In genomic region chr14:86678179-86678780, GRCm38 (mm10) we compare ENCODE assay signal across 10 mouse cellular contexts.
DNase-seq lines count a peak whose midpoint lies in the region; ATAC-seq and TF ChIP-seq lines count a peak whose summit lies in the region.
"Had no signal": no experiment of that assay in that cellular context is flagged by ENCODE, and none has a peak within 500 bp of the region (broad histone marks: within the 10 kb centered on the region; RNA-seq: fewer than 3 reads in every experiment).

No protein-coding gene starts in this region.

- no peak overlapping the region for H3K4me3 ChIP-seq in liver, postnatal 0 days (ENCODE audit: low read depth, low read length)
- no peak overlapping the region for H3K4me3 ChIP-seq in liver, embryonic 12.5 days
- H3K4me3 ChIP-seq: limb, embryonic 13.5 days; neural tube, embryonic 12.5 days had no signal

- no peak for TF ChIP-seq EP300 in liver, postnatal 0 days (IDR thresholded peaks at IDR 0.05; ENCODE audit: low read depth)

- H3K9ac ChIP-seq in liver, postnatal 0 days (replicated peaks): no peak overlapping the region
- H3K9ac ChIP-seq in liver, embryonic 12.5 days: no peak overlapping the region
- H3K9ac ChIP-seq: limb, embryonic 13.5 days; neural tube, embryonic 12.5 days had no signal

- no peaks in the 10 kb centered on the region for H3K27me3 ChIP-seq in liver, postnatal 0 days (ENCODE audit: insufficient read depth, low read length)
- H3K27me3 ChIP-seq in liver, embryonic 12.5 days (replicated peaks): no peaks in the 10 kb centered on the region
- H3K27me3 ChIP-seq: limb, embryonic 13.5 days; neural tube, embryonic 12.5 days had no signal

- H3K27ac ChIP-seq in liver, postnatal 0 days (ENCODE audit: low read depth): no peak overlapping the region
- H3K27ac ChIP-seq in liver, embryonic 12.5 days: no peak overlapping the region
- H3K27ac ChIP-seq: limb, embryonic 13.5 days; neural tube, embryonic 12.5 days had no signal

- peak; percentile 53 for TF ChIP-seq CTCF in liver, postnatal 0 days (IDR thresholded peaks at IDR 0.05; ENCODE audit: low read depth)

- no peaks in the 10 kb centered on the region for H3K9me3 ChIP-seq in liver, postnatal 0 days (ENCODE audit: low read length)
- no peaks in the 10 kb centered on the region for H3K9me3 ChIP-seq in liver, embryonic 12.5 days (replicated peaks)
- H3K9me3 ChIP-seq: limb, embryonic 13.5 days; neural tube, embryonic 12.5 days had no signal

- no peaks in the 10 kb centered on the region for H3K36me3 ChIP-seq in liver, postnatal 0 days (replicated peaks; ENCODE audit: insufficient read depth, low read length)
- no peaks in the 10 kb centered on the region for H3K36me3 ChIP-seq in liver, embryonic 12.5 days
- H3K36me3 ChIP-seq: limb, embryonic 13.5 days; neural tube, embryonic 12.5 days had no signal

- DNase-seq in cerebellum, postnatal 10 days: peak; percentile 33 to 57
- no peak for DNase-seq in cerebellum, postnatal 4 days (ENCODE audit: low spot score in 2 of 2)
- DNase-seq in liver, postnatal 0 days: no peak
- peak; percentile 7 for DNase-seq in adipocyte (ENCODE audit: low spot score)
- DNase-seq in kidney, postnatal 14 days: no peak
- no peak for DNase-seq in natural killer cell, adult 2 months (ENCODE audit: low spot score in 2 of 2)

- no peaks in the 10 kb centered on the region for H3K4me1 ChIP-seq in liver, postnatal 0 days (ENCODE audit: insufficient read depth)
- no peaks in the 10 kb centered on the region for H3K4me1 ChIP-seq in liver, embryonic 12.5 days
- H3K4me1 ChIP-seq: limb, embryonic 13.5 days had no signal

- H3K4me2 ChIP-seq in liver, postnatal 0 days (ENCODE audit: low read depth, low read length): no peak overlapping the region
- H3K4me2 ChIP-seq in liver, embryonic 12.5 days: no peak overlapping the region
- H3K4me2 ChIP-seq: limb, embryonic 13.5 days; neural tube, embryonic 12.5 days had no signal

- ATAC-seq in liver, postnatal 0 days: no peak
- no peak for ATAC-seq in liver, embryonic 12.5 days
- ATAC-seq in megakaryocyte-erythroid progenitor cell, adult 5-6 weeks (replicated peaks; ENCODE audit: low FRiP score, low TSS enrichment, poor library complexity, severe bottlenecking): peak; percentile 79

- 54% methylated on average over 5 of the region's 5 CpGs for WGBS in liver, postnatal 0 days (ENCODE audit: insufficient replicate concordance)
- 56% methylated on average over 5 of the region's 5 CpGs for WGBS in liver, embryonic 12.5 days (ENCODE audit: insufficient replicate concordance)

Comparison
In these comparisons a context has a peak if more than half of its experiments do, and no peak if none do; other contexts are left out.
1. DNase-seq: peak in cerebellum, postnatal 10 days (2 of 2) and adipocyte (single experiment); none in cerebellum, postnatal 4 days (0 of 2), liver, postnatal 0 days (single experiment), kidney, postnatal 14 days (single experiment) and natural killer cell, adult 2 months (0 of 2).